Mouse (Mus musculus) C2C12 (cell line): ENCODE results near the gene Sult2a6.

ENCODE experiments used
- CEBPB ChIP-seq: IDR thresholded peaks from one replicate; pipeline ENCODE4 v1.6.1; 2011; ENCODE audit warnings: low read depth, mild to moderate bottlenecking, control low read depth, moderate library complexity
- CTCF ChIP-seq: IDR thresholded peaks from one replicate; pipeline ENCODE4 v1.5.1; 2011; ENCODE audit not compliant: control insufficient read depth, insufficient read depth, insufficient read length
- MAX ChIP-seq: IDR thresholded peaks from one replicate; pipeline ENCODE4 v1.6.1; 2011; ENCODE audit warnings: mild to moderate bottlenecking, control low read depth
- MYOG ChIP-seq: IDR thresholded peaks from one replicate; pipeline ENCODE4 v1.6.1; 2011; ENCODE audit not compliant: control insufficient read depth, insufficient read length; ENCODE audit errors: extremely low read depth

DNA sequence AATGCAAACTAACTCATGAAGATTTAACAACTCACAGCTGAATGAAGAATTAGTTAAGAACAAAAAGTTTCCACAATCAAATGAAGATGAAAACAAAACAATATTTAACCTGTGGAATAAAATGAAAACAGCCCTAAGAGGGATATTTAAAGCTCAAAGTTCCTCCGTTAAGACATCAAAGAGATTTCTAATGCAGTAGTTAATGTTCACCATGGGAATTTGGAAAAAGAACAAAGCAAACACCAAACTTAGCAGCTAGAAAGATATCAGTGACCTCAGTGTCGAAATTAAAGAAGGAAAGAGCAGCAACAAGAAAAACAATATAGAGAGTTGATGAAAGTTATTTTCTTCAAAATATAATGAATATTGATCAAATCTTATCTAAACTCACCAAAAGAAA, 51.3 kb downstream of the Sult2a6 start:
- TF ChIP-seq CTCF (no peak), MAX (no peak), CEBPB (no peak), MYOG (no peak)
